Mouse (Mus musculus) myocyte (in vitro differentiated cells): ENCODE results near the gene Baiap2.
A peak's percentile ranks its signal among the peaks of the same experiment; 100 is the strongest.

Experiments used
- CEBPB ChIP-seq: IDR thresholded peaks from 2 replicates; pipeline ENCODE4 v1.6.1; 2011; ENCODE audit warnings: mild to moderate bottlenecking, moderate library complexity; ENCODE audit not compliant: poor library complexity, insufficient read depth, severe bottlenecking
- E2F4 ChIP-seq: IDR thresholded peaks from one replicate; pipeline ENCODE4 v1.6.1; 2011; ENCODE audit warnings: mild to moderate bottlenecking, control low read depth, moderate library complexity; ENCODE audit not compliant: insufficient read depth
- MAX ChIP-seq: IDR thresholded peaks from one replicate; pipeline ENCODE4 v1.6.1; 2011; ENCODE audit warnings: low read depth, mild to moderate bottlenecking, control low read depth
- MYOD1 ChIP-seq, 3 experiments: IDR thresholded peaks; one replicate each; pipeline ENCODE4 v1.6.1; 2011; ENCODE audit warnings: control low read depth in 2 of 3, low read depth in 2 of 3, mild to moderate bottlenecking in 2 of 3, moderate library complexity in 1 of 3; ENCODE audit not compliant: insufficient read length in 2 of 3, control insufficient read depth in 1 of 3
- MYOG ChIP-seq, 3 experiments: IDR thresholded peaks; one replicate each; pipeline ENCODE4 v1.6.1; 2011; ENCODE audit warnings: control low read depth in 2 of 3, low read depth in 2 of 3, mild to moderate bottlenecking in 2 of 3; ENCODE audit not compliant: insufficient read length in 2 of 3, control insufficient read depth in 1 of 3, insufficient read depth in 1 of 3
- POLR2A ChIP-seq: IDR thresholded peaks from one replicate; pipeline ENCODE4 v1.6.1; 2011; ENCODE audit warnings: low read depth, mild to moderate bottlenecking, control low read depth, moderate library complexity; ENCODE audit not compliant: insufficient read length
- POLR2AphosphoS2 ChIP-seq: IDR thresholded peaks from one replicate; pipeline ENCODE4 v1.6.1; 2011; ENCODE audit warnings: low read depth, control low read depth; ENCODE audit not compliant: insufficient read length
- REST ChIP-seq: IDR thresholded peaks from one replicate; pipeline ENCODE4 v1.6.1; 2011; ENCODE audit warnings: mild to moderate bottlenecking, control low read depth, moderate library complexity; ENCODE audit not compliant: insufficient read depth, insufficient read length
- TCF12 ChIP-seq: IDR thresholded peaks from one replicate; pipeline ENCODE4 v1.6.1; 2011; ENCODE audit warnings: mild to moderate bottlenecking, control low read depth; ENCODE audit not compliant: poor library complexity, insufficient read depth, severe bottlenecking
- USF1 ChIP-seq: IDR thresholded peaks from one replicate; pipeline ENCODE4 v1.6.1; 2011; ENCODE audit warnings: low read depth, mild to moderate bottlenecking, control low read depth, moderate library complexity

DNA sequence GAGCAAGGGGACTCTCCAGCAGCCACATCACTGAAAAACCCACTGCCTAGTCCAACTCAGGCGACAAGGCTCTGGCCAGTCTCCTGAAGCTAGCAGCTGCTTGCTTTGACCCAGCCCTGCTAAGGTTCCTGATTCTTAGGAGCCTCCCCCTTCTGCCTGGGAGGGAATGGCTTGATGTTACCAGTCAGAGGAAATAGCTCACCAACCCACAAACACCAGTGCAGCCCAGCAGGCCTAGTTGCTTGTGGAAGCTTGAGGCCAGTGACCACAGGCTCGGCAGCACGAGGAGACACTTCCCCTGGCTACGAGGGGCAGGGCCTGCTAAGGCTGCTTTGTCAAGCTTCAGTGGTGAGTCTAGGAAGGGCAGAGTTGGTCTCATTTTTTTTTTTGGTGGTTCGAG lies 17.4 kb upstream of the Baiap2 start:
- TF ChIP-seq MAX, result no peak
- no peak for TF ChIP-seq POLR2A
- TF ChIP-seq E2F4, result no peak
- no peak for TF ChIP-seq REST
- TF ChIP-seq MYOG (IDR thresholded peaks at IDR 0.05; ENCODE audit: control insufficient read depth in 1 of 3, insufficient read depth in 1 of 3, insufficient read length in 2 of 3, low read depth in 2 of 3), result peak in 1 of 3 experiments; percentile 76
- peak in 2 of 3 experiments; percentile 6 to 40 for TF ChIP-seq MYOD1 (IDR thresholded peaks at IDR 0.05; ENCODE audit: control insufficient read depth in 1 of 3, insufficient read length in 2 of 3, low read depth in 2 of 3)
- no peak for TF ChIP-seq USF1
- TF ChIP-seq TCF12, result peak; percentile 13
- TF ChIP-seq CEBPB, result no peak
- TF ChIP-seq POLR2AphosphoS2, result peak; percentile 34
